Mouse (Mus musculus) G1E (cell line): ENCODE data around the gene Pdxp. TPM values are rescaled to one million over a fixed set of nuclear protein-coding genes. Genes with fewer than 3 reads are reported as not detected.

Experiments used
- ATAC-seq: 2 replicates; pipeline ENCODE4 v1.8.0; 2016; ENCODE audit warnings: mild to moderate bottlenecking; ENCODE audit not compliant: insufficient number of reproducible peaks, poor library complexity, low FRiP score, severe bottlenecking; ENCODE audit errors: extremely low read depth
- DNase-seq: peaks from one replicate; pipeline ENCODE4 v3.0.0; 2012; ENCODE audit warnings: low spot score
- H3K27me3 ChIP-seq: 2 replicates; pipeline ENCODE4 v1.6.1; 2012; ENCODE audit warnings: mild to moderate bottlenecking, low read length, inconsistent platforms; ENCODE audit not compliant: insufficient read depth
- H3K36me3 ChIP-seq: replicated peaks from 2 replicates; pipeline ENCODE3; 2012; ENCODE audit warnings: mild to moderate bottlenecking, inconsistent platforms
- H3K4me1 ChIP-seq: 2 replicates; pipeline ENCODE4 v1.6.1; 2012; ENCODE audit warnings: low read depth, low read length, inconsistent platforms, mixed read lengths; ENCODE audit not compliant: insufficient read depth
- H3K4me3 ChIP-seq: 2 replicates; pipeline ENCODE4 v1.5.1; 2012; ENCODE audit warnings: low read depth, mild to moderate bottlenecking, inconsistent platforms, low read length, moderate library complexity, mixed read lengths
- H3K9me3 ChIP-seq: replicated peaks from 2 replicates; pipeline ENCODE4 v1.6.1; 2012; ENCODE audit warnings: inconsistent platforms
- CTCF ChIP-seq: IDR thresholded peaks from 2 replicates; pipeline ENCODE4 v1.5.1; 2012; ENCODE audit warnings: low read depth, low read length, inconsistent platforms, mixed read lengths
- GATA1 ChIP-seq: IDR thresholded peaks from 2 replicates; pipeline ENCODE4 v1.6.1; 2012; ENCODE audit warnings: borderline replicate concordance, low read length, inconsistent platforms, mixed read lengths
- GATA2 ChIP-seq: IDR thresholded peaks from 2 replicates; pipeline ENCODE4 v1.6.1; 2012; ENCODE audit warnings: low read depth, low read length, inconsistent platforms, borderline replicate concordance
- POLR2AphosphoS5 ChIP-seq: IDR thresholded peaks from 2 replicates; pipeline ENCODE4 v1.6.1; 2012; ENCODE audit warnings: low read depth, low read length, inconsistent platforms; ENCODE audit not compliant: insufficient replicate concordance
- TAL1 ChIP-seq: conservative IDR thresholded peaks from 2 replicates; pipeline ENCODE4 v1.6.1; 2012; ENCODE audit warnings: low read depth, low read length, inconsistent platforms, mixed read lengths
- polyA plus RNA-seq: library from polyadenylated mRNA; stranded (reverse); fragments of >175 nt; gene quantifications from 2 replicates; pipeline ENCODE4 v1.2.3, GENCODE M21; 2012
- total RNA-seq, 2 experiments: library from RNA; stranded (forward) in 1 of 2; stranded (reverse) in 1 of 2; fragments of 200-1000 nt in 1 of 2; fragments of >200 nt in 1 of 2; fragmentation: Nextera tagmentation in 1 of 2; gene quantifications; 2 replicates each; pipeline ENCODE4 v1.2.3; 2014 to 2017

Gene Pdxp
- total and polyA plus RNA-seq, 3 experiments: 13.9 to 40.6 (median 26.6) TPM

DNA sequence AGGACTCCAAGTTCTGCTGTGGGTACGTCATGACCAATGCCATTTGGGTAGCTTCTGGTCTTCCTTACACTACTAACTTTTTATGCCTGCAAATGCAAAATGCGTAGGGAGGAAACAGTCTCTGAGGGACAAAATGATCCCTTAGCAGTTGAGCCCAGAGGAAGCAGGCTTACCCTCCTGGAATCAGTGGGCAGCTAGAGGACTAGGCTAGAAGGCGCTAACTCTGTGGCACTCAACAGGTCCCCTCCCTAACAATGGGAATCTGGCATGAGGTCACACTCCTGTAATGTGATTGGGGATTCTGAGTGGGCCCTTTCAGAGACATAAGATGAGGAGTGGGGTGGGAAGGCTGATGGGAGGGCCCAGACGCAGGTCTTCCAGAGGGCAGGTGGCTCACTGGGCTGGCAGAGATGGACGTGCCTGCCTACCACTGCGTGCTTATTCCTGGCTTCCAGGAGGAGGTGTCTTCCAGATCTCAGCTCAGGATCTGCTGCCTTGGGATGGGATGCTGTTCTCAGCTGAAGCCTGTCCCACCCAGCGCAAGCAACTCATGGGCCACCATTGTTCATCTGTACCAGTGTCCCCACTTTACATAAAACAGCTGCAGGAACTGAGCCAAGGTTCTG is 17.2 kb downstream of the Pdxp start:
- Histone ChIP-seq H3K4me3 (no peak overlapping the region; the same call in 1 of the 2 replicates), H3K36me3 (peaks cover 38% of the 10 kb centered on the region), H3K9me3 (no peaks in the 10 kb centered on the region), H3K4me1 (peaks cover 72% of the 10 kb centered on the region), H3K27me3 (no peaks in the 10 kb centered on the region)
- no peak for ATAC-seq
- no peak for TF ChIP-seq GATA2
- no peak for TF ChIP-seq TAL1
- TF ChIP-seq CTCF: no peak
- peak; percentile 79; the same call in 1 of the 2 replicates for TF ChIP-seq POLR2AphosphoS5
- no peak for DNase-seq

DNA sequence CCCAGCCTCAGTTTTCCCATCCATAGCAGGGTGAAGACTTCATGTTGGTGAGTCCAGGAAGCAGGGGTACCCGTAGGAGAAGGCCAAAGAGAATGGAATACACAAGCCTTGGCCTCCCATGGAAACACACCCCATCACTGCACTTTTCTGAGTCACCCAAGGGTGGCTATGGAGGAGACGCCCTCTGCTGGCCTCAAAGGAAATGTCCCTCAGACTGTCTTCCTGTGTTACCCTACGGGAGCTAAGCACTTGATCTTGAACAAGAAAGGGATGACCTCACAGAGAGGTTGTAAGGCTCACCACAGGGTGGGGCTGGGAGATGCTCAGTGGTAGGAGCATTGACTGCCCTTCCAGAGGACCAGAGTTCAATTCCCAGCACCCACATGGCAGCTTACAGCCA is 17.9 kb downstream of the Pdxp start:
- peak; percentile 30 for ATAC-seq
- H3K4me1 ChIP-seq: peaks cover 74% of the 10 kb centered on the region

DNA sequence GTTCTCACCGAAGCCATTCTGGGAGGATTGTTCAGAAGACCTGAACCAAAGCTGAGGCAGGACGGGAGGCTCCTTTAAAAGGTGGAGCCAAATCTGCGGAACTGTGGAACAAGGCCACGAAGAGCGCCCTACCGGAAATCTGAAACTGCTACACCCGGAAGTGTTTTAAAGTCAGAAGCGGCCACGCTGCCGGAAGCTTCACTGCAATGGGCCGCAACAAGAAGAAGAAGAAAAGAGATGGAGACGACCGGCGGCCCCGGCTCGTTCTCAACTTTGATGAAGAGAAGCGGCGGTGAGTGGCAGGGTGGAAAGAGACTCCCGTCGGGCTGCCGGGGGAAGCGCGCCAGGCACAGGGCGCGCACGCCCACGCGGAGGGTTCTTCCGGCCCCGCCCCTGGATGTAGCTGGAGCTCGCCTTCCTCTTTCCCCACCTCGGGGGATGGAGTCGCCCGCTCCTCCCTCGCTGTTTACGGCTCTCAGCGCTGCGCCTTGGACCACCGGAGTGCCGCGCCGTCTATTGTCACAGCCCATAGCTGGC is 21.1 kb downstream of the Pdxp start, which contains the start of gene Nol12:
Gene Nol12 (plus strand): TSS at position 150 of the 537 bp plus-strand sequence.
- H3K9me3 ChIP-seq: no peaks in the 10 kb centered on the region
- no peaks in the 10 kb centered on the region; the same call in 1 of the 2 replicates for H3K27me3 ChIP-seq
- DNase-seq (peak; percentile 69), ATAC-seq (peak; percentile 37)
- TF ChIP-seq GATA1 (no peak), GATA2 (no peak), POLR2AphosphoS5 (no peak), CTCF (no peak), TAL1 (no peak)
- H3K4me3 ChIP-seq: peak within 1 kb of the TSS; percentile 82
- H3K4me1 ChIP-seq: peaks cover 67% of the 10 kb centered on the region
- H3K36me3 ChIP-seq: peaks cover 56% of the 10 kb centered on the region

More for the DNA sequence above, 17.9 kb downstream of the Pdxp start:
- Histone ChIP-seq H3K4me3 (no peak overlapping the region), H3K36me3 (peaks cover 44% of the 10 kb centered on the region), H3K27me3 (no peaks in the 10 kb centered on the region), H3K9me3 (no peaks in the 10 kb centered on the region)
- peak; percentile 71 for DNase-seq
- TF ChIP-seq GATA1 (no peak), TAL1 (no peak), CTCF (peak; percentile 71), POLR2AphosphoS5 (no peak; the same call in 1 of the 2 replicates), GATA2 (no peak)

- Histone ChIP-seq H3K36me3 (peaks cover 56% of the 10 kb centered on the region), H3K27me3 (no peaks in the 10 kb centered on the region; the same call in 1 of the 2 replicates), H3K4me3 (peak overlapping the region; percentile 82; the same call in 1 of the 2 replicates), H3K4me1 (peaks cover 52% of the 10 kb centered on the region), H3K9me3 (no peaks in the 10 kb centered on the region)
- ATAC-seq (no peak), DNase-seq (no peak)
- TF ChIP-seq TAL1: no peak
- TF ChIP-seq GATA1: no peak
- TF ChIP-seq CTCF: no peak
- TF ChIP-seq GATA2: no peak
- no peak for TF ChIP-seq POLR2AphosphoS5
Measured at GRCm38 (mm10) chr15:78936403-78936802, 22.7 kb downstream of the Pdxp start.

DNA sequence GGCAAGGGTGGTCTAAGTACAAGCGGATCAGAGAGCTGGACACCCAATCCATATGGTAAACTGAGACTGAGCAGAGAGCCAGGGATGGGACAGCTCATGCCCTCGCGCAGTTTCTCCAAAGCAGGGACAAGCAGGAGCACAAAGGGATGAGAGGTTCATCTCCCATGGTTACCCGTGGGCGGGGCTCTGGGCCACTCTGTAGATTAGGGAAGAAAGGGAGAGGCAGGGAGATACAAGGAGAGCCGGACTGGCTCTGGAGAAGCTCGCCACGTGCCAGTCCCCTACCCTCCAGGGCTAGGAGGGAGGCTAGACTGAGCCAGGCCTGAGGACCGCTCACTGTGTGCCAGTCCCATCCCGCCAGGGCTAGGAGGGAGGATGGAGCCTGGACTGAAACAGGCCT is 23.6 kb downstream of the Pdxp start:
- peaks cover 44% of the 10 kb centered on the region for H3K4me1 ChIP-seq
- H3K27me3 ChIP-seq: no peaks in the 10 kb centered on the region; the same call in 1 of the 2 replicates
- no peak for ATAC-seq
- TF ChIP-seq GATA2 (no peak), GATA1 (no peak), CTCF (no peak), TAL1 (no peak), POLR2AphosphoS5 (no peak)
- no peak for DNase-seq
- peaks cover 64% of the 10 kb centered on the region for H3K36me3 ChIP-seq
- no peak overlapping the region; the same call in 1 of the 2 replicates for H3K4me3 ChIP-seq
- H3K9me3 ChIP-seq: no peaks in the 10 kb centered on the region

GRCm38 (mm10) chr15:78937963-78938362 is 24.2 kb downstream of the Pdxp start:
- ATAC-seq (no peak), DNase-seq (no peak)
- Histone ChIP-seq H3K4me1 (peaks cover 44% of the 10 kb centered on the region), H3K4me3 (no peak overlapping the region), H3K36me3 (peaks cover 68% of the 10 kb centered on the region), H3K27me3 (no peaks in the 10 kb centered on the region; the same call in 1 of the 2 replicates), H3K9me3 (no peaks in the 10 kb centered on the region)
- TF ChIP-seq TAL1 (no peak), GATA1 (no peak), POLR2AphosphoS5 (no peak)
